Mouse (Mus musculus): ENCODE measurements around the gene Oscp1.

Gene Oscp1

GRCm38 (mm10) chr4:126058134-126058996, at the start of gene Oscp1:
Gene Oscp1 (plus strand): TSS chr4:126058565.
- DNase-seq (ENCODE audit: low read depth, low spot score) = peak; percentile 93

GRCm38 (mm10) chr4:126017676-126018332, 40.6 kb upstream of the Oscp1 start:
- DNase-seq (ENCODE audit: low read depth, low spot score) = no peak

- DNase-seq (ENCODE audit: low read depth, low spot score) = no peak
Measured at GRCm38 (mm10) chr4:126018966-126019538, 39.3 kb upstream of the Oscp1 start.

GRCm38 (mm10) chr4:126024303-126024900, 34.0 kb upstream of the Oscp1 start, which contains the start of gene Csf3r:
Gene Csf3r (plus strand): TSS chr4:126024550.
- DNase-seq (ENCODE audit: low read depth, low spot score) = no peak

GRCm38 (mm10) chr4:126025801-126026200, 32.6 kb upstream of the Oscp1 start:
- no peak for DNase-seq (ENCODE audit: low read depth, low spot score)

GRCm38 (mm10) chr4:126027980-126028379, 30.4 kb upstream of the Oscp1 start:
- no peak for DNase-seq (ENCODE audit: low read depth, low spot score)

- no peak for DNase-seq (ENCODE audit: low read depth, low spot score)
Measured at GRCm38 (mm10) chr4:126029042-126029441, 29.3 kb upstream of the Oscp1 start.

GRCm38 (mm10) chr4:126030705-126031104, 27.7 kb upstream of the Oscp1 start:
- DNase-seq (ENCODE audit: low read depth, low spot score) = no peak

GRCm38 (mm10) chr4:126035413-126035812, 23.0 kb upstream of the Oscp1 start:
- DNase-seq (ENCODE audit: low read depth, low spot score) = no peak

GRCm38 (mm10) chr4:126046851-126047585, 11.3 kb upstream of the Oscp1 start, which contains the start of gene Mrps15:
Gene Mrps15 (plus strand): TSS chr4:126046925.
- DNase-seq (ENCODE audit: low read depth, low spot score) = peak; percentile 95

- DNase-seq (ENCODE audit: low read depth, low spot score) = no peak
Measured at GRCm38 (mm10) chr4:126051617-126052016, 6.7 kb upstream of the Oscp1 start.

- DNase-seq (ENCODE audit: low read depth, low spot score) = no peak
Measured at GRCm38 (mm10) chr4:126057207-126058133, 895 bp upstream of the Oscp1 start.

- DNase-seq (ENCODE audit: low read depth, low spot score) = no peak
Measured at GRCm38 (mm10) chr4:126058997-126059362, 615 bp downstream of the Oscp1 start.

GRCm38 (mm10) chr4:126062856-126063255, 4.5 kb downstream of the Oscp1 start:
- peak; percentile 54 for DNase-seq (ENCODE audit: low read depth, low spot score)

- no peak for DNase-seq (ENCODE audit: low read depth, low spot score)
Measured at GRCm38 (mm10) chr4:126065241-126065640, 6.9 kb downstream of the Oscp1 start.

GRCm38 (mm10) chr4:126067401-126068077, 9.2 kb downstream of the Oscp1 start:
- no peak for DNase-seq (ENCODE audit: low read depth, low spot score)

- no peak for DNase-seq (ENCODE audit: low read depth, low spot score)
Measured at GRCm38 (mm10) chr4:126068842-126069241, 10.5 kb downstream of the Oscp1 start.

- DNase-seq (ENCODE audit: low read depth, low spot score) = no peak
Measured at GRCm38 (mm10) chr4:126077833-126078232, 19.5 kb downstream of the Oscp1 start.

- DNase-seq (ENCODE audit: low read depth, low spot score) = no peak
Measured at GRCm38 (mm10) chr4:126079266-126079665, 20.9 kb downstream of the Oscp1 start.

- peak; percentile 63 for DNase-seq (ENCODE audit: low read depth, low spot score)
Measured at GRCm38 (mm10) chr4:126081601-126082000, 23.2 kb downstream of the Oscp1 start.
